Mouse (Mus musculus): Measurements from ENCODE around the gene Lrr1. TPM values are rescaled to one million over a fixed set of nuclear protein-coding genes. Genes with fewer than 3 reads are reported as not detected.
"Not testable (repeated sequence)": the region's sequence is repeated elsewhere in the genome, so short reads cannot be mapped to it uniquely, and the experiment has no call there.

The Lrr1 gene
- polyA plus RNA-seq, 1 experiment from 2014 or later = 5.5 TPM

- peaks cover 7% of the 10 kb centered on the region for H3K4me1 ChIP-seq (replicated peaks; ENCODE audit: control insufficient read depth, insufficient read depth, low read length)
- H3K9ac ChIP-seq (ENCODE audit: low read depth, low read length) = peak overlapping the region; percentile 66
- H3K4me2 ChIP-seq (replicated peaks; ENCODE audit: low read depth) = peak overlapping the region; percentile 61
- H3K27ac ChIP-seq (ENCODE audit: low read depth, low read length) = peak overlapping the region; percentile 91
- no peaks in the 10 kb centered on the region for H3K27me3 ChIP-seq (replicated peaks; ENCODE audit: control insufficient read depth, insufficient read depth, low read length)
- no peak for TF ChIP-seq CTCF (IDR thresholded peaks at IDR 0.05; ENCODE audit: low read depth)
- H3K4me3 ChIP-seq (ENCODE audit: low read depth, low read length) = peak overlapping the region; percentile 81
- under 1% methylated on average over 19 of the region's 19 CpGs for WGBS
- no peak for ATAC-seq
- no peaks in the 10 kb centered on the region for H3K9me3 ChIP-seq (ENCODE audit: control insufficient read depth)
- peaks cover 13% of the 10 kb centered on the region; the same call in 1 of the 2 replicates for H3K36me3 ChIP-seq (ENCODE audit: control insufficient read depth, insufficient read depth)
These were observed 10.2 kb upstream of the Lrr1 start for GRCm38 (mm10) chr12:69158366-69158764.

GRCm38 (mm10) chr12:69158765-69159577, 9.6 kb upstream of the Lrr1 start, which contains the start of gene Rps29:
Gene Rps29, minus strand, starts transcription at chr12:69159186.
- H3K27me3 ChIP-seq (replicated peaks; ENCODE audit: control insufficient read depth, insufficient read depth, low read length); H3K4me1 ChIP-seq (replicated peaks; ENCODE audit: control insufficient read depth, insufficient read depth, low read length); H3K9me3 ChIP-seq (ENCODE audit: control insufficient read depth): not testable (repeated sequence)
- Histone ChIP-seq H3K27ac (ENCODE audit: low read depth, low read length) (peak within 1 kb of the TSS; percentile 91), H3K4me2 (replicated peaks; ENCODE audit: low read depth) (peak within 1 kb of the TSS; percentile 61), H3K9ac (ENCODE audit: low read depth, low read length) (peak within 1 kb of the TSS; percentile 66), H3K36me3 (ENCODE audit: control insufficient read depth, insufficient read depth) (peaks cover 13% of the 10 kb centered on the region; the same call in 1 of the 2 replicates), H3K4me3 (ENCODE audit: low read depth, low read length) (peak within 1 kb of the TSS; percentile 81)
- WGBS = under 1% methylated on average over 57 of the region's 68 CpGs
- peak; percentile 99 for ATAC-seq

- 5% methylated on average over 9 of the region's 9 CpGs for WGBS
- no peak overlapping the region for H3K9ac ChIP-seq (ENCODE audit: low read depth, low read length)
- H3K4me3 ChIP-seq (ENCODE audit: low read depth, low read length) = peak overlapping the region; percentile 81
- ATAC-seq = peak; percentile 12; the same call in 1 of the 2 replicates
- TF ChIP-seq CTCF (IDR thresholded peaks at IDR 0.05; ENCODE audit: low read depth) = peak; percentile 84
- H3K4me1 ChIP-seq (replicated peaks; ENCODE audit: control insufficient read depth, insufficient read depth, low read length) = peaks cover 7% of the 10 kb centered on the region
- H3K9me3 ChIP-seq (ENCODE audit: control insufficient read depth) = no peaks in the 10 kb centered on the region
- no peaks in the 10 kb centered on the region for H3K27me3 ChIP-seq (replicated peaks; ENCODE audit: control insufficient read depth, insufficient read depth, low read length)
- H3K4me2 ChIP-seq (replicated peaks; ENCODE audit: low read depth) = peak overlapping the region; percentile 43
- H3K27ac ChIP-seq (ENCODE audit: low read depth, low read length) = no peak overlapping the region
- peaks cover 13% of the 10 kb centered on the region; the same call in 1 of the 2 replicates for H3K36me3 ChIP-seq (ENCODE audit: control insufficient read depth, insufficient read depth)
These were observed 9.1 kb upstream of the Lrr1 start for GRCm38 (mm10) chr12:69159578-69159940.

- H3K36me3 ChIP-seq (ENCODE audit: control insufficient read depth, insufficient read depth) = peaks cover 12% of the 10 kb centered on the region; the same call in 1 of the 2 replicates
- not testable (repeated sequence) for H3K4me2 ChIP-seq (replicated peaks; ENCODE audit: low read depth); ATAC-seq; H3K4me1 ChIP-seq (replicated peaks; ENCODE audit: control insufficient read depth, insufficient read depth, low read length); H3K9me3 ChIP-seq (ENCODE audit: control insufficient read depth); H3K27ac ChIP-seq (ENCODE audit: low read depth, low read length); H3K4me3 ChIP-seq (ENCODE audit: low read depth, low read length); H3K27me3 ChIP-seq (replicated peaks; ENCODE audit: control insufficient read depth, insufficient read depth, low read length); H3K9ac ChIP-seq (ENCODE audit: low read depth, low read length)
- WGBS = 82% methylated on average over 2 of the region's 2 CpGs
These were observed 7.9 kb upstream of the Lrr1 start for GRCm38 (mm10) chr12:69160677-69161076.

- not testable (repeated sequence) for H3K9ac ChIP-seq (ENCODE audit: low read depth, low read length); ATAC-seq; H3K36me3 ChIP-seq (ENCODE audit: control insufficient read depth, insufficient read depth); H3K27me3 ChIP-seq (replicated peaks; ENCODE audit: control insufficient read depth, insufficient read depth, low read length); H3K4me2 ChIP-seq (replicated peaks; ENCODE audit: low read depth); H3K4me1 ChIP-seq (replicated peaks; ENCODE audit: control insufficient read depth, insufficient read depth, low read length); H3K27ac ChIP-seq (ENCODE audit: low read depth, low read length); H3K9me3 ChIP-seq (ENCODE audit: control insufficient read depth); H3K4me3 ChIP-seq (ENCODE audit: low read depth, low read length)
- 84% methylated on average over 4 of the region's 4 CpGs for WGBS
These were observed 5.0 kb upstream of the Lrr1 start for GRCm38 (mm10) chr12:69163586-69163985.

GRCm38 (mm10) chr12:69164904-69165303, 3.7 kb upstream of the Lrr1 start:
- Histone ChIP-seq H3K9ac (ENCODE audit: low read depth, low read length) (no peak overlapping the region), H3K27me3 (replicated peaks; ENCODE audit: control insufficient read depth, insufficient read depth, low read length) (no peaks in the 10 kb centered on the region), H3K4me3 (ENCODE audit: low read depth, low read length) (no peak overlapping the region), H3K4me1 (replicated peaks; ENCODE audit: control insufficient read depth, insufficient read depth, low read length) (no peaks in the 10 kb centered on the region), H3K4me2 (replicated peaks; ENCODE audit: low read depth) (no peak overlapping the region), H3K36me3 (ENCODE audit: control insufficient read depth, insufficient read depth) (no peaks in the 10 kb centered on the region), H3K9me3 (ENCODE audit: control insufficient read depth) (no peaks in the 10 kb centered on the region), H3K27ac (ENCODE audit: low read depth, low read length) (no peak overlapping the region)
- ATAC-seq = no peak
- WGBS = 25% methylated on average over 3 of the region's 3 CpGs
- no peak for TF ChIP-seq CTCF (IDR thresholded peaks at IDR 0.05; ENCODE audit: low read depth)

- ATAC-seq; H3K4me1 ChIP-seq (replicated peaks; ENCODE audit: control insufficient read depth, insufficient read depth, low read length); H3K36me3 ChIP-seq (ENCODE audit: control insufficient read depth, insufficient read depth); H3K4me3 ChIP-seq (ENCODE audit: low read depth, low read length); H3K27me3 ChIP-seq (replicated peaks; ENCODE audit: control insufficient read depth, insufficient read depth, low read length); H3K9me3 ChIP-seq (ENCODE audit: control insufficient read depth); H3K9ac ChIP-seq (ENCODE audit: low read depth, low read length); H3K27ac ChIP-seq (ENCODE audit: low read depth, low read length); H3K4me2 ChIP-seq (replicated peaks; ENCODE audit: low read depth): not testable (repeated sequence)
- WGBS = 74% methylated on average over 8 of the region's 8 CpGs
These were observed 1.6 kb upstream of the Lrr1 start for GRCm38 (mm10) chr12:69166861-69167581.
